22 mouse cellular contexts compared by ENCODE assay signal in genomic region chr8:112297021-112297420, GRCm38 (mm10).
DNase-seq lines count a peak whose midpoint lies in the region; ATAC-seq and TF ChIP-seq lines count a peak whose summit lies in the region.
"Had no signal": no experiment of that assay in that cellular context is flagged by ENCODE, and none has a peak within 500 bp of the region (broad histone marks: within the 10 kb centered on the region; RNA-seq: fewer than 3 reads in every experiment).

No protein-coding gene starts in this region.

- no peak for TF ChIP-seq CTCF in bone marrow macrophage, adult 2 months (IDR thresholded peaks at IDR 0.05; ENCODE audit: low read depth, low read length)

- H3K27ac ChIP-seq in bone marrow macrophage, adult 2 months (ENCODE audit: insufficient read depth, low read depth, low read length), result peak overlapping the region; percentile 23; the same call in 1 of the 2 replicates
- H3K27ac ChIP-seq: embryonic facial prominence, embryonic 15.5 days; forebrain, embryonic 10.5 days; gastrocnemius, adult 2 months; hindbrain, embryonic 15.5 days had no signal

- ATAC-seq in CD4-positive, CD25-positive, alpha-beta regulatory T cell, adult 4 months, result no peak
- ATAC-seq: forebrain, embryonic 14.5 days; intestine, embryonic 16.5 days had no signal

- peak; percentile 9 for DNase-seq in adrenal gland, postnatal 10 days
- DNase-seq in adrenal gland, postnatal 4 days (ENCODE audit: low spot score in 2 of 2), result no peak
- DNase-seq in 3134 (ENCODE audit: extremely low read depth, insufficient read length, low spot score) (peak; percentile 30), 416B (ENCODE audit: low read depth) (peak; percentile 22)
- no peak for DNase-seq in retina, postnatal 1 day
- DNase-seq: cerebellum, adult 11 months; cerebellum, adult 8-10 months; cerebellum, postnatal 14 days; embryo, embryonic 11 days; gastrocnemius, adult 2 months; gastrocnemius, postnatal 25 days; heart, adult 18-20 months; kidney, adult 2 months had no signal

- no peaks in the 10 kb centered on the region; the same call in 1 of the 2 replicates for H3K4me1 ChIP-seq in bone marrow macrophage, adult 2 months (ENCODE audit: control insufficient read depth, insufficient read depth, low read length)
- H3K4me1 ChIP-seq: embryonic facial prominence, embryonic 15.5 days; forebrain, embryonic 10.5 days; hindbrain, embryonic 15.5 days had no signal

- H3K4me3 ChIP-seq in bone marrow macrophage, adult 2 months (ENCODE audit: insufficient read depth, low read length), result no peak overlapping the region
- H3K4me3 ChIP-seq: embryonic facial prominence, embryonic 15.5 days; erythroblast, embryonic 14.5 days; forebrain, embryonic 10.5 days; gastrocnemius, adult 2 months; heart, embryonic 12.5 days; hindbrain, embryonic 15.5 days had no signal

- no peak for TF ChIP-seq POLR2A in bone marrow macrophage, adult 2 months (IDR thresholded peaks at IDR 0.05; ENCODE audit: borderline replicate concordance, low read depth, low read length)

Comparison
In these comparisons a context has a peak if more than half of its experiments do, and no peak if none do; other contexts are left out.
1. DNase-seq: peak in adrenal gland, postnatal 10 days (single experiment), 3134 (single experiment) and 416B (single experiment); none in adrenal gland, postnatal 4 days (0 of 2) and retina, postnatal 1 day (single experiment).